Mouse (Mus musculus) cerebellum, adult 2 months (tissue): ENCODE data around the gene Gm20877. TPM values are rescaled to one million over a fixed set of nuclear protein-coding genes. Genes with fewer than 3 reads are reported as not detected.
"Not testable (repeated sequence)": the region's sequence is repeated elsewhere in the genome, so short reads cannot be mapped to it uniquely, and the experiment has no call there.

ENCODE experiments used
- DNase-seq, 2 experiments: peaks; one replicate each; pipeline ENCODE4 v3.0.0; 2021
- H3K27ac ChIP-seq: fragments of 200-500 bp; 2 replicates; pipeline ENCODE4 v1.5.1; 2012; ENCODE audit warnings: low read length, control low read depth, inconsistent platforms; ENCODE audit not compliant: insufficient read depth
- H3K27me3 ChIP-seq: fragments of 200-500 bp; 2 replicates; pipeline ENCODE4 v1.6.1; 2012; ENCODE audit warnings: inconsistent platforms, mild to moderate bottlenecking, low read length, moderate library complexity; ENCODE audit not compliant: control insufficient read depth, insufficient read depth
- H3K4me1 ChIP-seq: fragments of 200-500 bp; 2 replicates; pipeline ENCODE4 v1.6.1; 2011; ENCODE audit warnings: low read length; ENCODE audit not compliant: control insufficient read depth, insufficient read depth
- H3K4me3 ChIP-seq: fragments of 200-500 bp; replicated peaks from 2 replicates; pipeline ENCODE3; 2011; ENCODE audit warnings: mild to moderate bottlenecking, low read depth, low read length, control low read depth; ENCODE audit not compliant: insufficient read depth
- WGBS: fragments of 180-500 bp; shearing (Covaris S2); methylation state at CpG from one replicate; pipeline ENCODE4 v1.1.7; 2018; 5-methylcytosine and 5-hydroxymethylcytosine counted together
- polyA plus RNA-seq: library from polyadenylated mRNA; depleted of rRNA; stranded (reverse); fragments of >200 nt; gene quantifications from 2 replicates; pipeline ENCODE4 v1.2.3, GENCODE M21; 2012; rRNA removed

Gene Gm20877
- not detected in 2 replicates for polyA plus RNA-seq

DNA sequence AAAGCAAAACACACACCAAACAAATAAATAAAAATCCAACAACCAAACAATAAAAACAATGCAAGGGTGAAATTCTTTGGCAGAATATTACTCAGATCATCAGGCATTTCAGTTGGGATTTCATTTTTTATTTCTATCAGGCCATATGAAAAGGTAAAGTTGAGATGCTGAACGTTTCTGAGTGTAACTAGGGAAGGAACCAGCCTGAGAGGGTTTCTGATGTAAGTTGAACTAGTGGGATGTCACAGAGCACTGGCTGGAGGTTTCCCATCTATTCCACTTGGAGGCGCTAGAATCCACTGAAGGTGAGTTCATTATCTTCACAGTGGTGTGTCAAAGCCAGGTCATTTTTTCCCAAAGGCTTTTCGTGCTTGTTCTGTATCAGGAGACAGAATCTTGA lies at the start of gene Gm20877:
Gm20877 (plus strand) TSS at position 301 of the 400 bp plus-strand sequence.
- no CpG with 5 or more reads among the region's 3 CpGs for WGBS
- not testable (repeated sequence) for H3K4me1 ChIP-seq, DNase-seq, H3K4me3 ChIP-seq, H3K27me3 ChIP-seq, H3K27ac ChIP-seq
